Mouse (Mus musculus): Measurements from ENCODE around the gene Fbxo6. TPM values are rescaled to one million over a fixed set of nuclear protein-coding genes. Genes with fewer than 3 reads are reported as not detected.
"Not testable (repeated sequence)": the region's sequence is repeated elsewhere in the genome, so short reads cannot be mapped to it uniquely, and the experiment has no call there.

The Fbxo6 gene
- polyA plus RNA-seq, 1 experiment from 2014 or later: 30.1 TPM

DNA sequence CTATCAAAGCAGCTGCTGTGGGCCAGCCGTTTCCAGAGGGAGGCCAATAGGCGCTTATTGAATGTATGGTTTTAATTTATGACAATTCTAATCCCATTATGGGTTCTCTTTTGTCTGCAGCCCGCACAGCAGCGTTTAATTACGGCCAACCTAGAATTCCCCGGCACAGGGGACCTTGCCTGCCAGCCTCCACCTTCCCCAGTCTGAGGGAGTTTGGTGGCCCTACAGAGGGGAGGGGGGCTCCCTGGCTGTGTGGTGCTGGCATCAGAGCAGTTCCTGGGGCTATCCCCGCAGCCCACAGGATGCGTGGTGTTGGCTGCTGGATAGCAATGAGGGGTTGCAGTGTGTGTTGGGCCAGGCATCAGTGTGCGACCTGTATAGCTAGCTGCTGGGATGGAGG, 32.6 kb upstream of the Fbxo6 start:
- ATAC-seq (no peak), DNase-seq (no peak)
- Histone ChIP-seq H3K4me1 (ENCODE audit: insufficient read depth) (no peaks in the 10 kb centered on the region), H3K9me3 (ENCODE audit: low read length) (no peaks in the 10 kb centered on the region), H3K27me3 (ENCODE audit: insufficient read depth, low read length) (0 out of 2 replicates have a peak, but pooled peaks cover 3% of the 10 kb centered on the region), H3K4me2 (ENCODE audit: low read depth, low read length) (no peak overlapping the region), H3K9ac (replicated peaks) (no peak overlapping the region), H3K36me3 (replicated peaks; ENCODE audit: insufficient read depth, low read length) (no peaks in the 10 kb centered on the region), H3K27ac (ENCODE audit: low read depth) (no peak overlapping the region), H3K4me3 (ENCODE audit: low read depth, low read length) (no peak overlapping the region)
- WGBS (ENCODE audit: insufficient replicate concordance): 71% methylated on average over 9 of the region's 9 CpGs
- no peak for TF ChIP-seq CTCF (IDR thresholded peaks at IDR 0.05; ENCODE audit: low read depth)
- no peak for TF ChIP-seq EP300 (IDR thresholded peaks at IDR 0.05; ENCODE audit: low read depth)

DNA sequence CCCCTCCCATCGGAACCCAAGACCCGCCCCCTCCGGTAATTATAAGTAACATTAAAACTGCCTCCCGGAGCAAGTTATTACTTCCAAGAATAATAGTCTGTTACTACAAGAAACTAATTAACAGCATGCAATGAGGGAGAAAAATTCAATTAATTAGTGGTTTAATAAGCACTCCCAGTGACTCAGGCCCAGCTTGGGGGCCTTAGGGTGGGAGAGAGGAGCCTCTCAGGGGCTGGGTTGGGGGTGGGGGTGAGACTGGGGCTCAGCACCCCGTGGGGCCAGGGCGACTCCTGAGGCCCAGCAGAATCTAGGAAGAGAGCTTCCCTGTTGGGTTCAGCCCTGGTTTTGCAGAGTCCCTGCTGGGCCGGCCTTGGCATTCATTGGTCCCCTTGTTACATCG, 30.4 kb upstream of the Fbxo6 start:
- WGBS (ENCODE audit: insufficient replicate concordance): 40% methylated on average over 8 of the region's 8 CpGs
- Histone ChIP-seq H3K27me3 (ENCODE audit: insufficient read depth, low read length) (no peaks in the 10 kb centered on the region), H3K9ac (replicated peaks) (no peak overlapping the region), H3K4me3 (ENCODE audit: low read depth, low read length) (no peak overlapping the region), H3K9me3 (ENCODE audit: low read length) (no peaks in the 10 kb centered on the region), H3K36me3 (replicated peaks; ENCODE audit: insufficient read depth, low read length) (no peaks in the 10 kb centered on the region), H3K27ac (ENCODE audit: low read depth) (no peak overlapping the region), H3K4me1 (ENCODE audit: insufficient read depth) (no peaks in the 10 kb centered on the region), H3K4me2 (ENCODE audit: low read depth, low read length) (no peak overlapping the region)
- ATAC-seq (no peak), DNase-seq (no peak)
- TF ChIP-seq CTCF (IDR thresholded peaks at IDR 0.05; ENCODE audit: low read depth) (no peak), EP300 (IDR thresholded peaks at IDR 0.05; ENCODE audit: low read depth) (no peak)

DNA sequence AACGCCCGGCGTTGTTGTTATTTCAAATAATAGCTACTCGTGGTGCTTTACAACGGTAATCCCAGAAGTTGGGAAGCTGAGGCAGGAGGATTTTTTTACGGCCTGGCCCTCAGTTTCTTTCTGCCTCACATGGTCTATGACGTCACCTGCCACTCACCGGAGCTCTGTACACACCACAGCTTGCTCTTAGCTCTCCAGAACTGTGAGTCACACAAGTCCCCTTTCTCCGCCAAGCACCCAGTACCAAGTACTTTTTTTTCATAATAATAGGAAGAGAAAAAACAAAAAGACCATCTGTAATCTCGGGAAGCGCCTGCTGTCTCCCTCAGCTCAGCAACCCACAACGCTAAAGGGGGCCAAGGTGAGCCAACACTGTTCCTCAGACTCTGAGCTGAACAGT, 29.5 kb upstream of the Fbxo6 start:
- Histone ChIP-seq H3K27me3 (ENCODE audit: insufficient read depth, low read length) (0 out of 2 replicates have a peak, but pooled peaks cover under 1% of the 10 kb centered on the region), H3K4me1 (ENCODE audit: insufficient read depth) (no peaks in the 10 kb centered on the region), H3K9me3 (ENCODE audit: low read length) (no peaks in the 10 kb centered on the region), H3K9ac (replicated peaks) (no peak overlapping the region), H3K27ac (ENCODE audit: low read depth) (no peak overlapping the region), H3K4me3 (ENCODE audit: low read depth, low read length) (no peak overlapping the region), H3K4me2 (ENCODE audit: low read depth, low read length) (no peak overlapping the region), H3K36me3 (replicated peaks; ENCODE audit: insufficient read depth, low read length) (no peaks in the 10 kb centered on the region)
- no peak for DNase-seq
- no peak for TF ChIP-seq EP300 (IDR thresholded peaks at IDR 0.05; ENCODE audit: low read depth)
- TF ChIP-seq CTCF (IDR thresholded peaks at IDR 0.05; ENCODE audit: low read depth): no peak
- 81% methylated on average over 12 of the region's 12 CpGs for WGBS (ENCODE audit: insufficient replicate concordance)
- ATAC-seq: no peak

DNA sequence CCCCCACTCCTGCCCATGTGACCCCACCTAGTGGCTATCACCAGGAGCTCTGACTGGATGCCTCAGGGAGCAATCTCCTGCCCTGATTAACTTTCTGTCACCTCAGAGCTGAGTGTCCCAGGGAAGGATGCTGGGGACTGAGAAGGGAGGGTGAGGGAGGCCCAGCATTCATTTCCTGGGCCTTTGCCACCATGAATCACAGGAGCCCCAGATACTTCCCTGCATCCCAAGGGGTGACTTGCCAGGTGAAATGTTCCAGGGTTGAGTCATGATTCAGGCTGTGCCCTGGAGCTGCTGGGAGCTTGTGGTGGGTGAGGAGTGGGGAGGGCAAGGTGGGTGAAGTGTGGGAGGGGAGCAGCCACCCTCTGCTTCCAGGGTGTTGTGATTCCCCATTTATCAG, 25.8 kb upstream of the Fbxo6 start:
- no peak overlapping the region for H3K27ac ChIP-seq (ENCODE audit: low read depth)
- TF ChIP-seq EP300 (IDR thresholded peaks at IDR 0.05; ENCODE audit: low read depth) (no peak), CTCF (IDR thresholded peaks at IDR 0.05; ENCODE audit: low read depth) (no peak)
- no peak for ATAC-seq
- H3K36me3 ChIP-seq (replicated peaks; ENCODE audit: insufficient read depth, low read length): no peaks in the 10 kb centered on the region
- peaks cover 35% of the 10 kb centered on the region for H3K27me3 ChIP-seq (ENCODE audit: insufficient read depth, low read length)
- no peak overlapping the region for H3K4me2 ChIP-seq (ENCODE audit: low read depth, low read length)
- no peaks in the 10 kb centered on the region for H3K4me1 ChIP-seq (ENCODE audit: insufficient read depth)
- DNase-seq: no peak
- H3K4me3 ChIP-seq (ENCODE audit: low read depth, low read length): no peak overlapping the region
- no peaks in the 10 kb centered on the region for H3K9me3 ChIP-seq (ENCODE audit: low read length)
- H3K9ac ChIP-seq (replicated peaks): no peak overlapping the region

DNA sequence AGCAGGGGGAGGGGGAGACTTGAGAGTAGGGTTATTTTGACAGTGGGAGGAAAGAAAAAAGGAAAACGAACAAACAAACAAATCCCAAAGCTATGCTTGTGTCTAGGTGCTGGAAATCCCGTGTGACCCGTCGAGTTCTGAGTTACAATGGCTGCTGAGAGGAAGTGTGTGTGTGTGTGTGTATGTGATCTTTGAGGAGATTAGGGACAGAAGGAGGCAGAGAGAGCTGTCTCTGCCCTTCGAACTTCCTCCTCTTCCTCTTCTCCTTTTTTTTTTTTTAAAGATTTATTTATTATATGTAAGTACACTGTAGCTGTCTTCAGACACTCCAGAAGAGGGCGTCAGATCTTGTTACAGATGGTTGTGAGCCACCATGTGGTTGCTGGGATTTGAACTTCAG, 24.7 kb upstream of the Fbxo6 start:
- not testable (repeated sequence) for ATAC-seq; H3K36me3 ChIP-seq (replicated peaks; ENCODE audit: insufficient read depth, low read length); H3K9me3 ChIP-seq (ENCODE audit: low read length); H3K27ac ChIP-seq (ENCODE audit: low read depth); H3K4me1 ChIP-seq (ENCODE audit: insufficient read depth); H3K4me3 ChIP-seq (ENCODE audit: low read depth, low read length); DNase-seq; H3K4me2 ChIP-seq (ENCODE audit: low read depth, low read length); H3K9ac ChIP-seq (replicated peaks)
- H3K27me3 ChIP-seq (ENCODE audit: insufficient read depth, low read length): peaks cover 44% of the 10 kb centered on the region
- WGBS (ENCODE audit: insufficient replicate concordance): 25% methylated on average over 5 of the region's 6 CpGs

DNA sequence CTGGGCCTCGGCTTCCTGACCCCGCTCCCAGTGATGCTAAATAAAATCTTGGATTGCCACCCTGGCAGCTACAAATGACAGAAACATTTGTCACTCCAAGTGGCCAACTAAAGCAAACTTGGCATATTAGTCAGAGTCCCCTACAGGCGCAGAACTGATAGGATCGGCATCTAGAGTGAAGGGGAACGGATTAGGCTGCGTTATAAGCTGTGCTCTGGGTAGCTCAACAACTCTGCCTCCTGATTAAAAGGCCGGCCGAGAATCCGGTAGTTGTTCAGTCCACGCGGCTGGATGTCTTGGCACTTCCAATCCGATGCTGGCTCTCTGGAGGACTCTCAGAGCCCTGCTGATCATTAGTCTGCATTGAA, 22.5 kb upstream of the Fbxo6 start:
- H3K4me2 ChIP-seq (ENCODE audit: low read depth, low read length): no peak overlapping the region
- H3K9me3 ChIP-seq (ENCODE audit: low read length): no peaks in the 10 kb centered on the region
- no peak for ATAC-seq
- H3K27me3 ChIP-seq (ENCODE audit: insufficient read depth, low read length): peaks cover 62% of the 10 kb centered on the region
- no peaks in the 10 kb centered on the region for H3K36me3 ChIP-seq (replicated peaks; ENCODE audit: insufficient read depth, low read length)
- no peak overlapping the region for H3K27ac ChIP-seq (ENCODE audit: low read depth)
- H3K4me3 ChIP-seq (ENCODE audit: low read depth, low read length): no peak overlapping the region
- DNase-seq: no peak
- no peak overlapping the region for H3K9ac ChIP-seq (replicated peaks)
- TF ChIP-seq EP300 (IDR thresholded peaks at IDR 0.05; ENCODE audit: low read depth) (no peak), CTCF (IDR thresholded peaks at IDR 0.05; ENCODE audit: low read depth) (no peak)
- no peaks in the 10 kb centered on the region for H3K4me1 ChIP-seq (ENCODE audit: insufficient read depth)
- WGBS (ENCODE audit: insufficient replicate concordance): 29% methylated on average over 12 of the region's 12 CpGs

DNA sequence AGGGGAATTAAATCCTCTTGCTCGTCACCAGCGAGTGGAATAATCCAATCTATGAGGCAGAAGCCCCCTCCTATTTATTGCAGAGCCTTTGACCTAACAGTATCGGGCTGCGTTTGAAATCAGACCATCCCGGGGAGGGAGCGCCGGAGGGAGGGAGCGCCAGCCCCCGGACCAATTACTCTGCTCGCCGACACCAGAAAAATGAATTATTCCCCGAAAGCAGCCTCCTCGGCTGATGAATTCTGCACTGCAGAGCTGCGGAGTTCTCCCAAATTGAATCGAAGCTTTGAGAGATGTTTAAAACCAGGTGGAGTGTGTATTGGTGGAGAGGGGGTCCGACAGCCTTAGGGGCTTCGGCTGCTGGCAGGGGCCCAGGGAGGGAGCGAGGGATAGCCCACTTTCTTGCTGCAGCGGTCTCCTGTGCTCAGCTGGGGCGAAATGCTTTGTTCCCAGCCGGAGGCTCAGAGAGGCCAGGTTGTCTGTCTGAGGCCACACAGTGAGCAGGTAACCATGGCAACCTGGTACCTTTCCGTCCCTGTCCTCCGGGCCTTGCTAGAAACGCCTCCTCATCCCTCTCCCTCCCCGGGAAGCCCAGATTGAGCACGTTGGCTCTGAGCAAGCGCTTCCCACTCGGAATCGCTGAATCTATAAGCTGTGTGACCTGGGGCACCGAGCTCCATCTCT, 22.0 kb upstream of the Fbxo6 start:
- Histone ChIP-seq H3K4me2 (ENCODE audit: low read depth, low read length) (no peak overlapping the region), H3K9me3 (ENCODE audit: low read length) (no peaks in the 10 kb centered on the region), H3K36me3 (replicated peaks; ENCODE audit: insufficient read depth, low read length) (no peaks in the 10 kb centered on the region), H3K4me1 (ENCODE audit: insufficient read depth) (no peaks in the 10 kb centered on the region), H3K27ac (ENCODE audit: low read depth) (no peak overlapping the region), H3K27me3 (ENCODE audit: insufficient read depth, low read length) (peaks cover 65% of the 10 kb centered on the region), H3K4me3 (ENCODE audit: low read depth, low read length) (no peak overlapping the region), H3K9ac (replicated peaks) (no peak overlapping the region)
- DNase-seq: no peak
- no peak for TF ChIP-seq CTCF (IDR thresholded peaks at IDR 0.05; ENCODE audit: low read depth)
- no peak for TF ChIP-seq EP300 (IDR thresholded peaks at IDR 0.05; ENCODE audit: low read depth)
- no peak for ATAC-seq
- 5% methylated on average over 30 of the region's 30 CpGs for WGBS (ENCODE audit: insufficient replicate concordance)
